Mouse (Mus musculus): ENCODE measurements around the gene Large1.

DNA sequence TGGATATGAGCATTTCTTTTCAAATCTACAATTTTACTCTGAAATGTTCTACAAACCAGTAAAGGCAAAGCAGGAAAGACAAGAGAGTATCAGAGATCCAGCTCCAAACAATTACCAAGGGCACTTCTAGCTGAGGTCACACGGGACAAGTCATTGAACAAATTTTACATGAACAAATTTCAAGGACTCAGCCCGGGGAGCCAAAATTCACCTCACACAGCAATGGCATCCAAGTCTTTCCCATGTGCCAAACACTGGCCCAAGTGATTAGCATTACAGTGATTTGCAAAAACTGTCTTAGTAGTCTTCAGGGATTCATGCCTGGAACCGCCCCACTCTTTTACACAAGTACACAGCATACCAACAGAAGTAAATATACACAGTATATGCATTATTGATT lies 126.5 kb downstream of the Large1 start:
- no peak for TF ChIP-seq CTCF (IDR thresholded peaks at IDR 0.05; ENCODE audit: borderline replicate concordance, insufficient read depth, low read length)
- TF ChIP-seq POLR2A (IDR thresholded peaks at IDR 0.05; ENCODE audit: low read depth, low read length): no peak
